ENCODE assay signal across 8 mouse cellular contexts in the genomic region with DNA sequence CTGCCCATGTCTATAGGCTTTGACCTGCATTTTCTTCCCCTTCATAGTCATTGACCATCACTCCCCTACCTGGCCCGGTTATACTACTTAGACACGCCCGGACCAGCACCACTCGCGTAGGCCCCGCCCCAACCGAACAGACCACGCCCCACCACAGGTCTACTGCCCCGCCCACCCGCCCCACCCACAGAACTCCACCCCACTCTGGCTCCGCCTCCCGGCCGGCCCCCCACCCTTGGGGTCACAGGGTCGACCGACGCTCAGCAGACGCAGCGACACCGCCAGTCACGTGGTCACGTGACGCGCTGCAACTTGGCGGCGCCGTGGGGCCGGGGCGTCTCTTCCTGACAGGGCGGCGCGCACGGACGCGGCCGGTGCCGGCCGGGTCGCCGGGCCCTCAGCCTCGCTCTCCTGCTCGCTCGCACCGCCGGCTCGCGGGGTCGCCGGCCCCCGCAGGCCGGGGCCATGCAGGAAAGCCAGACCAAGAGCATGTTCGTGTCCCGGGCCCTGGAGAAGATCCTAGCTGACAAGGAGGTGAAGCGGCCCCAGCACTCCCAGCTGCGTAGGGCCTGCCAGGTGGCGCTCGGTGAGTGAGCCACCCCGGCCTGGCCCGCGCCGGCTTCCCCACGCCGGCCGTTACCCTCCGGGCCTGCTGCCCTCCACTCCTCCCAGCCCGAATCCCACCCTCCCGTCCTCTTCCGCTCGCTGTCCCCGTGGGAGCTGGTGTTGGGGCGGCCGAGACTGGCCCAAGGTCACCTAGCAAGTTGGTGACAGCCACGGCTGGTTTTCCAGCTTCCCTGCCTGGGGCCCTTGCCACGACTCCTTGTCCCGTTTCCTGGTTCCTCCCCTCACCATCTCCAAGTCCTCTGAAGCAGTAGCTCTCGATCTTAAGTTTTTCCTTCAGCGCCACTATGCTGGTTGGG. TPM values are rescaled to one million over a fixed set of nuclear protein-coding genes. Genes with fewer than 3 reads are reported as not detected.
DNase-seq lines count a peak whose midpoint lies in the region; ATAC-seq and TF ChIP-seq lines count a peak whose summit lies in the region.

A gene (plus strand): TSS at position 339 of the 923 bp plus-strand sequence.

- H3K27ac ChIP-seq in brown adipose tissue, adult 24 weeks (replicated peaks; ENCODE audit: low read depth, low read length): peak within 1 kb of the TSS; percentile 78
- peak within 1 kb of the TSS; percentile 79 for H3K27ac ChIP-seq in heart, embryonic 12.5 days (ENCODE audit: poor library complexity, severe bottlenecking)
- H3K27ac ChIP-seq in kidney, postnatal 0 days: peak within 1 kb of the TSS; percentile 91
- peak within 1 kb of the TSS; percentile 77 for H3K27ac ChIP-seq in liver, adult 2 months (replicated peaks; ENCODE audit: insufficient read depth, low read depth, low read length)

- no peaks in the 10 kb centered on the region for H3K36me3 ChIP-seq in heart, embryonic 12.5 days
- no peaks in the 10 kb centered on the region for H3K36me3 ChIP-seq in kidney, postnatal 0 days (ENCODE audit: insufficient read depth, low read length)
- no peaks in the 10 kb centered on the region for H3K36me3 ChIP-seq in liver, adult 2 months (ENCODE audit: control insufficient read depth, insufficient read depth, low read length)

- peak; percentile 4; the same call in 1 of the 2 replicates for TF ChIP-seq CTCF in kidney, postnatal 0 days (IDR thresholded peaks at IDR 0.05; ENCODE audit: low read depth)
- TF ChIP-seq CTCF in liver, adult 2 months (IDR thresholded peaks at IDR 0.05; ENCODE audit: low read depth, low read length): no peak

- H3K4me2 ChIP-seq in heart, embryonic 12.5 days: peak within 1 kb of the TSS; percentile 79
- peak within 1 kb of the TSS; percentile 91 for H3K4me2 ChIP-seq in kidney, postnatal 0 days (ENCODE audit: low read length)

- H3K9me3 ChIP-seq in heart, embryonic 12.5 days (replicated peaks): no peaks in the 10 kb centered on the region
- no peaks in the 10 kb centered on the region for H3K9me3 ChIP-seq in kidney, postnatal 0 days (replicated peaks; ENCODE audit: low read length)

- H3K9ac ChIP-seq in heart, embryonic 12.5 days: peak within 1 kb of the TSS; percentile 87
- H3K9ac ChIP-seq in kidney, postnatal 0 days (ENCODE audit: low read depth, low read length): peak within 1 kb of the TSS; percentile 92
- peak within 1 kb of the TSS; percentile 95 for H3K9ac ChIP-seq in liver, adult 2 months (ENCODE audit: low read depth, low read length)

- H3K4me3 ChIP-seq in brown adipose tissue, adult 24 weeks (ENCODE audit: insufficient read depth, low read depth, low read length): peak within 1 kb of the TSS; percentile 85
- peak within 1 kb of the TSS; percentile 79 for H3K4me3 ChIP-seq in heart, embryonic 12.5 days
- H3K4me3 ChIP-seq in kidney, postnatal 0 days (replicated peaks; ENCODE audit: low read depth, low read length): peak within 1 kb of the TSS; percentile 84
- H3K4me3 ChIP-seq in liver, adult 2 months (ENCODE audit: insufficient read depth, low read depth, low read length): peak within 1 kb of the TSS; percentile 91

- peaks cover 5% of the 10 kb centered on the region; the same call in 1 of the 2 replicates for H3K4me1 ChIP-seq in brown adipose tissue, adult 24 weeks (ENCODE audit: control insufficient read depth, insufficient read depth, insufficient read length, low read length)
- H3K4me1 ChIP-seq in heart, embryonic 12.5 days (replicated peaks): peaks cover 15% of the 10 kb centered on the region
- 0 out of 2 replicates have a peak, but pooled peaks cover 9% of the 10 kb centered on the region for H3K4me1 ChIP-seq in kidney, postnatal 0 days (replicated peaks; ENCODE audit: insufficient read depth, low read length)
- H3K4me1 ChIP-seq in liver, adult 2 months (ENCODE audit: control insufficient read depth, insufficient read depth, low read length): peaks cover 9% of the 10 kb centered on the region

- ATAC-seq in erythroid progenitor cell, adult 5-6 weeks (replicated peaks; ENCODE audit: low FRiP score, poor library complexity, severe bottlenecking): peak; percentile 92
- peak; percentile 95 for ATAC-seq in heart, embryonic 12.5 days (ENCODE audit: insufficient number of reproducible peaks, low FRiP score)
- ATAC-seq in kidney, postnatal 0 days (replicated peaks; ENCODE audit: low FRiP score, low read depth): peak; percentile 89
- ATAC-seq in monocyte, adult 5-6 weeks (replicated peaks; ENCODE audit: insufficient number of reproducible peaks, low FRiP score, low TSS enrichment, poor library complexity, severe bottlenecking): peak; percentile 92

- peak; percentile 96 for DNase-seq in CD4-positive, CD25-positive, alpha-beta regulatory T cell, adult 2 months (ENCODE audit: low read depth, low spot score)
- peak; percentile 90 for DNase-seq in kidney, postnatal 0 days (ENCODE audit: low spot score)
- peak; percentile 73 for DNase-seq in liver, adult 2 months (ENCODE audit: extremely low read depth, low read depth, low spot score)
- peak; percentile 91 to 93 for DNase-seq in spleen, postnatal 36 days (ENCODE audit: low spot score in 2 of 2)

- WGBS in heart, embryonic 12.5 days: under 1% methylated on average over 75 of the region's 76 CpGs
- WGBS in kidney, postnatal 0 days: under 1% methylated on average over 76 of the region's 76 CpGs
- WGBS in liver, adult 2 months: 0% methylated on average over 74 of the region's 76 CpGs

- no peaks in the 10 kb centered on the region for H3K27me3 ChIP-seq in heart, embryonic 12.5 days (replicated peaks)
- no peaks in the 10 kb centered on the region for H3K27me3 ChIP-seq in kidney, postnatal 0 days (ENCODE audit: insufficient read depth, low read length)
- no peaks in the 10 kb centered on the region for H3K27me3 ChIP-seq in liver, adult 2 months (ENCODE audit: control insufficient read depth, insufficient read depth, low read length)

- peak; percentile 76 for TF ChIP-seq POLR2A in liver, adult 2 months (IDR thresholded peaks at IDR 0.05; ENCODE audit: extremely low read depth, insufficient read depth, low read length)

- H3K79me2 ChIP-seq in liver, adult 2 months (ENCODE audit: control insufficient read depth, insufficient read depth, low read length): peaks cover 12% of the 10 kb centered on the region; the same call in 1 of the 2 replicates

RNA-seq across cellular contexts. Expression of the gene that starts here (rescaled TPM):
- polyA plus RNA-seq in brown adipose tissue, adult 24 weeks (2012; ENCODE audit: insufficient read depth, insufficient read length, missing spikeins): 19.6 and 23.0 TPM in 2 replicates
- total RNA-seq in erythroid progenitor cell, adult 5-6 weeks (2015; ENCODE audit: low replicate concordance): 7.1 and 11.9 TPM in 2 replicates
- 16.3 and 19.1 TPM in 2 replicates for total RNA-seq in erythroid progenitor cell, adult 5-6 weeks (2017; ENCODE audit: low replicate concordance)
- 10.1 and 11.1 TPM in 2 replicates for polyA plus RNA-seq in heart, embryonic 12.5 days (2016; fragmentation: Nextera tagmentation; extraction: Ambion mirVana)
- polyA plus RNA-seq in kidney, postnatal 0 days (2015; fragmentation: Nextera tagmentation; extraction: Ambion mirVana): 4.3 and 4.6 TPM in 2 replicates
- total RNA-seq in liver, adult 2 months (2014; rRNA removed): 18.3 and 26.0 TPM in 2 replicates
- 13.5 and 15.8 TPM in 2 replicates for polyA plus RNA-seq in liver, adult 2 months (2012; rRNA removed)
- total RNA-seq in monocyte, adult 5-6 weeks (2017): 17.1 to 25.1 TPM (median 24.6 TPM) in 3 replicates

Comparison
In these comparisons a context has a peak if more than half of its experiments do, and no peak if none do; other contexts are left out.
1. Peak in every context shown above with its lines: DNase-seq, ATAC-seq, H3K4me3 ChIP-seq and H3K27ac ChIP-seq.